Mouse (Mus musculus): ENCODE data around the gene Cfap61.

- TF ChIP-seq EP300 (IDR thresholded peaks at IDR 0.05; ENCODE audit: low read depth) (no peak), CTCF (IDR thresholded peaks at IDR 0.05; ENCODE audit: low read depth) (no peak)
Measured at GRCm38 (mm10) chr2:146217227-146217980, 282.8 kb downstream of the Cfap61 start.

All from liver, postnatal 0 days (tissue).